Comparison of ENCODE assay signal across 19 mouse cellular contexts in genomic region chr14:25074891-25075290, GRCm38 (mm10).
"Had no signal": no experiment of that assay in that cellular context is flagged by ENCODE, and none has a peak within 500 bp of the region (broad histone marks: within the 10 kb centered on the region; RNA-seq: fewer than 3 reads in every experiment).

No protein-coding gene starts in this region.

- H3K4me3 ChIP-seq: limb, embryonic 13.5 days; liver, embryonic 12.5 days; liver, embryonic 15.5 days; lung, embryonic 15.5 days; megakaryocyte, embryonic 14.5 days; midbrain, embryonic 15.5 days; neural tube, embryonic 12.5 days; neural tube, embryonic 15.5 days had no signal

- H3K36me3 ChIP-seq: limb, embryonic 13.5 days; liver, embryonic 12.5 days; liver, embryonic 15.5 days; lung, embryonic 15.5 days; midbrain, embryonic 15.5 days; neural tube, embryonic 12.5 days; neural tube, embryonic 15.5 days had no signal

- H3K27me3 ChIP-seq: limb, embryonic 13.5 days; liver, embryonic 12.5 days; liver, embryonic 15.5 days; lung, embryonic 15.5 days; midbrain, embryonic 15.5 days; neural tube, embryonic 12.5 days; neural tube, embryonic 15.5 days had no signal

- ATAC-seq: liver, embryonic 12.5 days; midbrain, embryonic 15.5 days had no signal

- H3K4me1 ChIP-seq: liver, embryonic 12.5 days; liver, embryonic 15.5 days; megakaryocyte, embryonic 14.5 days had no signal

- H3K9ac ChIP-seq: limb, embryonic 13.5 days; liver, embryonic 12.5 days; liver, embryonic 15.5 days; lung, embryonic 15.5 days; midbrain, embryonic 15.5 days; neural tube, embryonic 12.5 days; neural tube, embryonic 15.5 days had no signal

- DNase-seq: kidney, postnatal 25 days; liver; lung, adult 18-20 months; lung, postnatal 10 days; lung, postnatal 36 days; right cerebral cortex, postnatal 4 days; thymus, adult 2 months; thymus, postnatal 14 days; thymus, postnatal 4 days had no signal

- H3K4me2 ChIP-seq: limb, embryonic 13.5 days; liver, embryonic 12.5 days; liver, embryonic 15.5 days; lung, embryonic 15.5 days; midbrain, embryonic 11.5 days; midbrain, embryonic 15.5 days; neural tube, embryonic 12.5 days; neural tube, embryonic 15.5 days had no signal

- H3K9me3 ChIP-seq: limb, embryonic 13.5 days; liver, embryonic 12.5 days; liver, embryonic 15.5 days; lung, embryonic 15.5 days; megakaryocyte, embryonic 14.5 days; midbrain, embryonic 15.5 days; neural tube, embryonic 12.5 days; neural tube, embryonic 15.5 days had no signal

- H3K27ac ChIP-seq: limb, embryonic 13.5 days; liver, embryonic 12.5 days; liver, embryonic 15.5 days; lung, embryonic 15.5 days; midbrain, embryonic 15.5 days; neural tube, embryonic 12.5 days; neural tube, embryonic 15.5 days; stomach, postnatal 0 days had no signal
